Mouse (Mus musculus) heart, adult 10 weeks (tissue): ENCODE data around the gene Ctcfl. TPM values are rescaled to one million over a fixed set of nuclear protein-coding genes. Genes with fewer than 3 reads are reported as not detected.

Source experiments
- polyA plus RNA-seq: library from polyadenylated mRNA; stranded (reverse); fragments of 350-450 nt; fragmentation: Illumina TruSeq; extraction: RNeasy Lipid Tissue Mini Kit (QIAGEN cat#74804); gene quantifications from one replicate; pipeline ENCODE4 v1.2.3, GENCODE M21; 2014; ENCODE audit warnings: low read depth, low replicate concordance

Ctcfl gene
- polyA plus RNA-seq = not detected

GRCm38 (mm10) chr2:173119023-173119944 is at the start of gene Ctcfl:
Ctcfl (minus strand) TSS chr2:173119525.

DNA sequence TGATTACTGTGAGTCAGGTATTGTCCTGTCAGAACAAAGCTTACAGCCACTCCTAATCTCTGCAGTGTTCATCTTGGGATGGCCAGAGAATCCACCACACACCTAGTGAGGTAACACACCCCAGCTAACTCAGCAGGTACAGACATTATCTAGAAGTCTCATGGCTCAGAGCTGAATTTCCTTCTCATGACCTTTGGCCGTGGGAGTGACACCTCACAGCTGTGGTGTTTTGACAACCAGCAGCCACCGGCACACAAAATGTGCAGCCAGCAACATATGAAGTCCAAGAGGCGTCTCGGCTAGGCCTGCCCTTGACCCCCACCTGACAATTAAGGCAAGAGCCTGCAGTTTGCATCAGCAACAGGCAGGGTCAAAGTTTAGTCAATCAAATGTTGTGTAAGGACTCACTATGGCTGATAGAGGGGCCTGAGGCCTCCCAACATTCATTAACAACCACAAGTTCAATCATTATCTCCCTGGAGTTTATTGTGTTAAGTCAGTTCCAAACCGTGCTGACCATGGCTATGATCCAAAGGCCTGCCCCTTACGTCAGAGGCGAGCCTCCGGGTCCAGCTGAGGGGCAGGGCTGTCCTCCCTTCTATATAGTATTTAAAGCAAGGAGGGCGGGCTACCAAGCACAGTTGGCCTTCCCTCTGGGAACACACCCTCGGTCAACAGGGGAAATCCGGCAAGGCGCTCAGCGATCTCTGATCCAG is 33.3 kb upstream of the Ctcfl start, which contains the start of gene Pck1:
TSS of gene Pck1 (plus strand) at position 613 of the 716 bp plus-strand sequence.

Other genes with a start within 250 kb of the Ctcfl start
- gene Bmp7, start 179.2 kb downstream of the Ctcfl start, polyA plus RNA-seq = 0.60 TPM
- gene Spo11, start 141.8 kb downstream of the Ctcfl start, polyA plus RNA-seq = not detected
- gene Rae1, start 119.4 kb downstream of the Ctcfl start, polyA plus RNA-seq = 31.4 TPM
- gene Rbm38, start 99.0 kb downstream of the Ctcfl start, polyA plus RNA-seq = 197 TPM
- 20.6 TPM for gene Pck1, start 33.5 kb upstream of the Ctcfl start, polyA plus RNA-seq
- 2.3 TPM for gene Zbp1, start 99.4 kb upstream of the Ctcfl start, polyA plus RNA-seq
- 20.6 TPM for gene Pmepa1, start 157.0 kb upstream of the Ctcfl start, polyA plus RNA-seq